Mouse (Mus musculus) lung, postnatal 0 days (tissue): ENCODE results near the gene Ikbip.

Experiments
- CTCF ChIP-seq: IDR thresholded peaks from 2 replicates; pipeline ENCODE4 v1.5.1; 2016; ENCODE audit warnings: antibody characterized with exemption, mild to moderate bottlenecking
- EP300 ChIP-seq: IDR thresholded peaks from 2 replicates; pipeline ENCODE4 v1.6.1; 2016; ENCODE audit warnings: antibody characterized with exemption, mild to moderate bottlenecking, control low read depth

DNA sequence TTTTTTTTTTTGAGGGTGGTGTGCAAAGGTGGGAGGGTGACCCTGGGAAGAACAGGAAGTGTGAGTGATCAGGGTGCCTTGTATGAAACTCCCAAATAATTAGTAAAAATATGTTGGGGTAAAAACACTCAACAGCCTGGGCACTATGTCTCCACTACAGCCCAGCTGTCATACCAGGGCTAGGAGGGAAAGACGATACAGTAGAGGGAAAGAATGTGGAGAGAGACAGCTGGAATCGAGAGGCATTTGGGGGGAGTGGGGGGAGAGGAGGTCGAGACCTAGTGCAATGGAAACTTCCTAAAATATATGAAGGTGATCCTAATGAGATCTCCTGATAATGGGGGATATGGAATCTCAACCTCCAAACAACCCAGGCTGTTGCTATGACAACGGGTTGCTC is 27.1 kb downstream of the Ikbip start:
- no peak for TF ChIP-seq CTCF
- TF ChIP-seq EP300 = no peak
